Mouse (Mus musculus): ENCODE results near the gene Tjp1. TPM values are rescaled to one million over a fixed set of nuclear protein-coding genes. Genes with fewer than 3 reads are reported as not detected.
A peak's percentile ranks its signal among the peaks of the same experiment; 100 is the strongest.

Gene Tjp1
- total RNA-seq, 2 experiments from 2014 or later = 112 to 129 TPM

- DNase-seq (ENCODE audit: extremely low spot score in 1 of 2, low spot score in 2 of 2) = no peak
- intact Hi-C loops (cut with DNase I) = no loop called here
Observed at GRCm38 (mm10) chr7:65413946-65414945, 113.3 kb downstream of the Tjp1 start.

- intact Hi-C loops (cut with DNase I) = no loop called here
- DNase-seq (ENCODE audit: extremely low spot score in 1 of 2, low spot score in 2 of 2) = peak in 1 of 2 experiments; percentile 67
Observed at GRCm38 (mm10) chr7:65410668-65411067, 116.9 kb downstream of the Tjp1 start.

- intact Hi-C loops (cut with DNase I) = no loop called here
- DNase-seq (ENCODE audit: extremely low spot score in 1 of 2, low spot score in 2 of 2) = no peak
Observed at GRCm38 (mm10) chr7:65406427-65406826, 121.2 kb downstream of the Tjp1 start.

- intact Hi-C loops (cut with DNase I) = no loop called here
- DNase-seq (ENCODE audit: extremely low spot score in 1 of 2, low spot score in 2 of 2) = no peak
Observed at GRCm38 (mm10) chr7:65402516-65402915, 125.1 kb downstream of the Tjp1 start.

GRCm38 (mm10) chr7:65401622-65402021, 126.0 kb downstream of the Tjp1 start:
- DNase-seq (ENCODE audit: extremely low spot score in 1 of 2, low spot score in 2 of 2) = no peak
- intact Hi-C loops (cut with DNase I) = no loop called here

GRCm38 (mm10) chr7:65395891-65396290, 131.7 kb downstream of the Tjp1 start:
- intact Hi-C loops (cut with DNase I) = no loop called here
- DNase-seq (ENCODE audit: extremely low spot score in 1 of 2, low spot score in 2 of 2) = no peak

GRCm38 (mm10) chr7:65395166-65395565, 132.4 kb downstream of the Tjp1 start:
- intact Hi-C loops (cut with DNase I) = no loop called here

GRCm38 (mm10) chr7:65394672-65395071, 132.9 kb downstream of the Tjp1 start:
- DNase-seq (ENCODE audit: extremely low spot score in 1 of 2, low spot score in 2 of 2) = no peak
- intact Hi-C loops (cut with DNase I) = no loop called here

More at GRCm38 (mm10) chr7:65395166-65395565, 132.4 kb downstream of the Tjp1 start:
- no peak for DNase-seq (ENCODE audit: extremely low spot score in 1 of 2, low spot score in 2 of 2)

- DNase-seq (ENCODE audit: extremely low spot score in 1 of 2, low spot score in 2 of 2) = no peak
Observed at GRCm38 (mm10) chr7:65393704-65394452, 133.7 kb downstream of the Tjp1 start.

GRCm38 (mm10) chr7:65392986-65393385, 134.6 kb downstream of the Tjp1 start:
- intact Hi-C loops (cut with DNase I) = no loop called here
- DNase-seq (ENCODE audit: extremely low spot score in 1 of 2, low spot score in 2 of 2) = no peak

More at GRCm38 (mm10) chr7:65393704-65394452, 133.7 kb downstream of the Tjp1 start:
- intact Hi-C loops (cut with DNase I) = no loop called here

- no peak for DNase-seq (ENCODE audit: extremely low spot score in 1 of 2, low spot score in 2 of 2)
- intact Hi-C loops (cut with DNase I) = no loop called here
Observed at GRCm38 (mm10) chr7:65389539-65389938, 138.0 kb downstream of the Tjp1 start.

- intact Hi-C loops (cut with DNase I) = no loop called here
- no peak for DNase-seq (ENCODE audit: extremely low spot score in 1 of 2, low spot score in 2 of 2)
Observed at GRCm38 (mm10) chr7:65388243-65389013, 139.2 kb downstream of the Tjp1 start.

GRCm38 (mm10) chr7:65387560-65388175, 139.9 kb downstream of the Tjp1 start:
- no peak for DNase-seq (ENCODE audit: extremely low spot score in 1 of 2, low spot score in 2 of 2)
- intact Hi-C loops (cut with DNase I) = no loop called here

GRCm38 (mm10) chr7:65384775-65385174, 142.8 kb downstream of the Tjp1 start:
- intact Hi-C loops (cut with DNase I) = no loop called here
- no peak for DNase-seq (ENCODE audit: extremely low spot score in 1 of 2, low spot score in 2 of 2)

GRCm38 (mm10) chr7:65382515-65383283, 144.9 kb downstream of the Tjp1 start:
- no peak for DNase-seq (ENCODE audit: extremely low spot score in 1 of 2, low spot score in 2 of 2)
- intact Hi-C loops (cut with DNase I) = no loop called here

- no peak for DNase-seq (ENCODE audit: extremely low spot score in 1 of 2, low spot score in 2 of 2)
Observed at GRCm38 (mm10) chr7:65381896-65382295, 145.7 kb downstream of the Tjp1 start.

GRCm38 (mm10) chr7:65380716-65381115, 146.9 kb downstream of the Tjp1 start:
- DNase-seq (ENCODE audit: extremely low spot score in 1 of 2, low spot score in 2 of 2) = no peak
- intact Hi-C loops (cut with DNase I) = no loop called here

More at GRCm38 (mm10) chr7:65381896-65382295, 145.7 kb downstream of the Tjp1 start:
- intact Hi-C loops (cut with DNase I) = no loop called here

All from left cerebral cortex, postnatal 10 days (tissue).